Mouse (Mus musculus): ENCODE data around the gene Map1lc3b. TPM values are rescaled to one million over a fixed set of nuclear protein-coding genes. Genes with fewer than 3 reads are reported as not detected.

Gene Map1lc3b
- total RNA-seq, 1 experiment from 2014 or later: 233 TPM

DNA sequence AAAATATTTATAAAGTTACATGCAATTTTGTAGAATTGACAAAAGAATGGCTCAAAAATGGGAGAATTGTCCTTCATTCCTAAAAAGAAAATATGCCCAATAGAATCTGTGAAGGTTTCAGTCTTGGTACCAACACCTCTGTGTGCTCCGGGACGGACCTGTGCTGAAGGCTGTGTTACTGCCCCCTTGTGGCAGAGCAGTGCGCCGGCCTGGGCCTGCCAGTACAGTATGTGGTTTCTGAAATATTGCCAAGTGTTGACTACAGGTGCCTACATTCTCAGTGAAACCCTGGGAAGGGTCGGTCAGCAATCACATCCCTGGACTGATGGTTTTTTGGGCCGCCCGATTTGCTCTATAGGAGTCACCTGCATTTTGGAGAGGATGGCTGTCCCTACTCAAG is 8.7 kb downstream of the Map1lc3b start:
- peak; percentile 66 for ATAC-seq (ENCODE audit: extremely low read depth, insufficient number of reproducible peaks, low FRiP score, poor library complexity, severe bottlenecking)

- ATAC-seq (ENCODE audit: extremely low read depth, insufficient number of reproducible peaks, low FRiP score, poor library complexity, severe bottlenecking): no peak
Measured at GRCm38 (mm10) chr8:121599842-121600241, 9.7 kb downstream of the Map1lc3b start.

GRCm38 (mm10) chr8:121602411-121602810 is 12.2 kb downstream of the Map1lc3b start:
- no peak for ATAC-seq (ENCODE audit: extremely low read depth, insufficient number of reproducible peaks, low FRiP score, poor library complexity, severe bottlenecking)

- 0 out of 2 replicates have a peak, but pooled peaks have one; percentile 13 for ATAC-seq (ENCODE audit: extremely low read depth, insufficient number of reproducible peaks, low FRiP score, poor library complexity, severe bottlenecking)
Measured at GRCm38 (mm10) chr8:121602860-121603259, 12.7 kb downstream of the Map1lc3b start.

DNA sequence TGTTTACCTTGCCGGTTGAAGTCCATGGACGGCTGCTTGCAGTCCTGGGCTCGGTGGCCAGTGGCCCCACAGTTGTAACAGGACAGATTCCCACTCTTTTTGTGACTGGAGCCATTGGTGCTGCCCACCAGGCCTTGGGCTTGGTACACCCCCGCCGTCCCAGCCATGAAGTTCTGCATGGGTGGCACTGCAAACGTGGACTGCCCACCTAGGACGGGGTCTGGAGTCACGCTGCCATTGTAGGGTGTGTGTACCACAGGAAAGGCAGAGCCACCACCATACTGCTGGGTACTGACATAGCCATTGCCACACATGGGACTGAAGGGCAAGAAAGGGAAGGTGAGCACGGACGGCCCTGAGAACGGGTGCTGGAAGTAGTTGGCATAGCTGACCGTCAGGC is 13.6 kb downstream of the Map1lc3b start:
- ATAC-seq (ENCODE audit: extremely low read depth, insufficient number of reproducible peaks, low FRiP score, poor library complexity, severe bottlenecking): no peak

DNA sequence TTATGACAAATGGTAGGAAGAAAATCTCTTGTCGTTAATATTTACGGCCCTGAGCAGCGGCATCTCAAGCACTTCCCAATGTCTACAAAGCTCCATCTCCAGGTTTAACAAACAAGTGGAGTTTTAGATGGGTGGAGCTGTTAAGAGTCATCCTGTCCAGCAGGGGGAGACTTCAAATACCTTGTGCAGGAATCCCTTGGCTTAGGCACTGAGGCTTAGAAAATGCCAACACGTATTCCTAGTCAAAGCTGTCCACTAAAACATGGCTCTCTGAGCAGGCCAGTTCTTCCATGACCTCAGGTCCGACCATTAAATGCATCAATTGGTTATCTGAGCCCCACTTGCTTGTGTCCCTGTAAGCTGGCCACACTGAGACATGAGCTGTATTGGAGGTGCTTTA is 17.5 kb downstream of the Map1lc3b start:
- no peak for ATAC-seq (ENCODE audit: extremely low read depth, insufficient number of reproducible peaks, low FRiP score, poor library complexity, severe bottlenecking)

DNA sequence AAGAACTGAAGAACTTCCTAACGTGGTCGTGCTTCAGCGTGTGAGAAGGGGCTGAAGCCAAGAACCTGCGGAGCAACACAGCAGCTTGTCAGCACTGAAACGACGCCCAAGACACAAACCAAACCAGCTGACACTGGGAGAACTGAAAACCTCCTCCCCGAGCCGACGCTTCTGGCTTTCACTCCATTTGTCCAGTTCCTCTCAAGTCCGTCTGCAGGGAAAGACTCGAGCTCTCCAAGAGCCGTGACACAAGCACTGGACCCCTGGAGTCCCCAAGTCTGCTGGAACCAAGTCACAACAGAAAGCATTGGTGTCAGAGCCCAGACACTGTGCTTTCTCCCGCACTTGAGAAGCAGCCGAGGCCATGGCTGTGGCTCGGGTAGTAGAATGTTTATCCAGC is 19.1 kb downstream of the Map1lc3b start:
- ATAC-seq (ENCODE audit: extremely low read depth, insufficient number of reproducible peaks, low FRiP score, poor library complexity, severe bottlenecking): no peak

DNA sequence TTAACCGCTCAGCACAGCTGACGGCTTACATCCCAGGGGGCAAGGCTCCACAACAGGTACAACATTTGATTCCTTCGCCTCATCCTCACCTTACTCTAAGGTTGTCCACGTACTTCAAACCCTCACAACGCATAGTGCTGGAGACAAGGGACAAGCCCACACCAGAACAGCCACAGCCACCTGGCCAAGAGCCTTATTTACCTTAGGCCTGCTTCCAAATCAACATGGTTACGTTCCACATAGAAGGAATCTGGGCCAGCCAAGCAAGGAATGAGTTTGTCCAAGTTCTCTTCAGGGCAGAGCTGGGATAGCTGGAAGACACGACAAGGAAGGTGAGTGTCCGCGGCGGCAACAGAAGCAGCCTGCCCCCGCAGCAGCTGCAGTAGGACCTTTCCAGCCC is 19.8 kb downstream of the Map1lc3b start:
- no peak for ATAC-seq (ENCODE audit: extremely low read depth, insufficient number of reproducible peaks, low FRiP score, poor library complexity, severe bottlenecking)

- no peak for ATAC-seq (ENCODE audit: extremely low read depth, insufficient number of reproducible peaks, low FRiP score, poor library complexity, severe bottlenecking)
Measured at GRCm38 (mm10) chr8:121613419-121613818, 23.3 kb downstream of the Map1lc3b start.

DNA sequence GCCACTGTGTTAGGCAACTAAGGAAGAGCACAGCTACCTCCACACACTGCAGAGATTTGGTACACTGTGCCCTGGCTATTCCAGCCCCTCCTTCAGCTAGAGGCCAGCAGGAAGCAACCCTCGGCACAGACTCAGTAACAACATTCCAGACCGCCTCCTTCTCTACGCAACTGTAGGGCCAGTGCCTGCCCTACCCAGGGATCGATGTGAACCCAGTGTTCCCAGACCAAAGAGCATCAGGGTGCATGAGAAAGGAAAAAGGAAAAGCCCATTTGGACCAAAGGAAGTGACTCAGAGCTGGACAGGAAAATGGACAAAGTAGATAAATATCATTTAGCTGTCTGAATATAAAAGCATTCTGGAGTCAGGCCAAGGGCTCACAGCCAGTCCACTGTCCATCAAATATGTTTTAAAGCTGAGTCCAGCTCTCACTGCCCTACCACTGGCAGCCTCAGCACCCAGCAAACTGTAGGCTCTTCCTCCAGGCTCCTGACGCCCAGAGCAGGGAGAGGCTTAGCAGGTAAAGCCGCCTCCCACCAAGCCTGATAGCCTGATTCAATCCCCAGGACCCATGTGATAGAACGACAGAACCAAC is 29.3 kb downstream of the Map1lc3b start:
- no peak for ATAC-seq (ENCODE audit: extremely low read depth, insufficient number of reproducible peaks, low FRiP score, poor library complexity, severe bottlenecking)

GRCm38 (mm10) chr8:121620801-121621516 is 30.8 kb downstream of the Map1lc3b start:
- no peak for ATAC-seq (ENCODE audit: extremely low read depth, insufficient number of reproducible peaks, low FRiP score, poor library complexity, severe bottlenecking)

DNA sequence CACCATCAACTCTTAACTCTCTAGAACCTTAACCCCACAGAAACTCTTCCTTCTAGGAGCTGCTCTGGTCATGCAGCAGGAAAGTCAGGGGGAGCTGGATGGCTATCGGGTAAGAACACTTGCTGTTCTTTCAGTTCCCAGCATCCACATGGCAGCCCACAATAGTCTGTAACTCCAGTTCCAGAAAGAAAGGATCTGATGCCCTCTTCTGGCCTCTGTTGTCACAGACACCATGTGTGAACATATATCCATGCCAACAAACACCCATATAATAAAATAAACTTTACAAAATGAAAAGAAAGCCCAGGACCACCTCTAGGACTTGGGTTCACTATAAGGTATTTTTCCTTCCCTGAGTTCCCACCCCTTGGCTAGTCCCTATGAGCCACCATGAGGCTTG is 31.7 kb downstream of the Map1lc3b start:
- ATAC-seq (ENCODE audit: extremely low read depth, insufficient number of reproducible peaks, low FRiP score, poor library complexity, severe bottlenecking): no peak

DNA sequence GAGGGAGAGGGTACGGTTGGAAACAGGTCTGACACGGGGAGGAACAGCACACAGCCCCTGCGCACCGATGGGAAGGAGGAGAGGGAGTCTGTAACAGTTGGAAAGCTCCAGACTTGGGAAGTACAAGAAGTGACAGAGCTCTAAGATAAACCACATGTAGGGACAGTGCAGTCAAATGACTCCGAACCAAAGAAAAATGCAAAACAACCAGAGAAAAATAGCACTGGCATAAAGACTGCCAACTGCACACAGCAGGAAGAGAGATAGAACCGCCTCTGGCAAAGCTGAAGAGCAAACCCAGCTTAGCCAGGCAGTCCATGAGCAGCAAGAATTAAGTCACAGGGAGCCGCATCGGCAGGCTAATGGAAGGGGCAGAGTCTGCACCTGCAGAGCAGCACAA is 32.9 kb downstream of the Map1lc3b start:
- no peak for ATAC-seq (ENCODE audit: extremely low read depth, insufficient number of reproducible peaks, low FRiP score, poor library complexity, severe bottlenecking)

GRCm38 (mm10) chr8:121628681-121629080 is 38.5 kb downstream of the Map1lc3b start:
- ATAC-seq (ENCODE audit: extremely low read depth, insufficient number of reproducible peaks, low FRiP score, poor library complexity, severe bottlenecking): no peak

DNA sequence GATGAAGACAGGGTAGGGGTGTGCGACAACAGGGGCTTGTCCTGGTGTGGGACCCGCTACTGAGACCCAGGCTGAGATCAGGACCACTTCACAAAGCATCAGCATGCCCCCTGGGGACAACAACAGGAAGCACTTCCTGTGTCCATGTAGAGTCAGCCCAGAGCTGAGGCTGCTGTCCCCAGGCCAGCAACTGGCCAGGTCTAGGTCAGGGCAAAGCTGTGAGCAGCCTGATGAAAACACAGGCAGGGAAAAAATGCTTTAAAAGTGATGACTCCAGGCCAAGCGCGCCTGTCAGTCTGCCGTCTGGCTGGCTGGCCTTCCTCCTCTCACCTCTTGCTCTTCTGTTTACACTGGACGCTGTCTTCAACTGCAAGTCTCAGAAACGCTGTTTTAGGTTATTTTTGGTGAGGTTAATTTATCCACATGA is 41.5 kb downstream of the Map1lc3b start:
- no peak for ATAC-seq (ENCODE audit: extremely low read depth, insufficient number of reproducible peaks, low FRiP score, poor library complexity, severe bottlenecking)

- ATAC-seq (ENCODE audit: extremely low read depth, insufficient number of reproducible peaks, low FRiP score, poor library complexity, severe bottlenecking): no peak
Measured at GRCm38 (mm10) chr8:121632401-121632800, 42.2 kb downstream of the Map1lc3b start.

GRCm38 (mm10) chr8:121635534-121635933 is 45.4 kb downstream of the Map1lc3b start:
- no peak for ATAC-seq (ENCODE audit: extremely low read depth, insufficient number of reproducible peaks, low FRiP score, poor library complexity, severe bottlenecking)

DNA sequence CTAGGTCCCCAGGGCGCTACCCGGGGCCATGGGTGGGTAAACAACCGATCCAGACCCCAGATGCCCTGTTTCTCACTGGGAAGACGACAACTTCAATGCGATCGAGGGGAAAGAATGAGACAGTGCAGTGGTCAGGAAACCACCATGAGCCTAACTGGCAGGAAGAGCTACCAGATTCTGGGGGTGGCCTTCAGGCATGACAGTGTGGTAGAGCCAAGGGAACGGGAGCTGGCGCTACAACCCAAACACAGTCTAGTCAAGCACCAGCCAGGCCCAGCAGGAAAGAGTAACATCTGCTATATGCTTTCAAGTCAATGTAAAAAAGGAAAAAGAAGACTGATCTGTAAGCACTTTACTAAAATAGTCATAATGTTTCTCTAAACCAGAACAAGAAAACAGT is 46.0 kb downstream of the Map1lc3b start:
- ATAC-seq (ENCODE audit: extremely low read depth, insufficient number of reproducible peaks, low FRiP score, poor library complexity, severe bottlenecking): no peak

GRCm38 (mm10) chr8:121642804-121643203 is 52.6 kb downstream of the Map1lc3b start:
- no peak for ATAC-seq (ENCODE audit: extremely low read depth, insufficient number of reproducible peaks, low FRiP score, poor library complexity, severe bottlenecking)

GRCm38 (mm10) chr8:121643384-121643783 is 53.2 kb downstream of the Map1lc3b start:
- no peak for ATAC-seq (ENCODE audit: extremely low read depth, insufficient number of reproducible peaks, low FRiP score, poor library complexity, severe bottlenecking)

Measured in neutrophil, adult 5-6 weeks (primary cell).